Mouse (Mus musculus): ENCODE measurements around the gene Eif4g1. TPM values are rescaled to one million over a fixed set of nuclear protein-coding genes. Genes with fewer than 3 reads are reported as not detected.
"Not testable (repeated sequence)": the region's sequence is repeated elsewhere in the genome, so short reads cannot be mapped to it uniquely, and the experiment has no call there.

Gene Eif4g1
- polyA plus RNA-seq (2014; fragmentation: Nextera tagmentation; extraction: Ambion mirVana): 157 and 171 TPM in 2 replicates

GRCm38 (mm10) chr16:20668013-20668412 lies at the start of gene Eif4g1:
Eif4g1 (plus strand) TSS chr16:20668313.
- H3K27me3 ChIP-seq (replicated peaks; ENCODE audit: control insufficient read depth, insufficient read depth, low read length); H3K4me1 ChIP-seq (replicated peaks; ENCODE audit: control insufficient read depth, insufficient read depth, low read length); H3K9ac ChIP-seq (ENCODE audit: low read length); H3K4me2 ChIP-seq (ENCODE audit: low read length); H3K27ac ChIP-seq (ENCODE audit: low read depth); DNase-seq (ENCODE audit: low spot score); H3K4me3 ChIP-seq (ENCODE audit: low read depth, low read length); ATAC-seq (replicated peaks; ENCODE audit: low FRiP score, low TSS enrichment, low read depth); H3K9me3 ChIP-seq (ENCODE audit: control insufficient read depth, low read length): not testable (repeated sequence)
- peaks cover 14% of the 10 kb centered on the region for H3K36me3 ChIP-seq (ENCODE audit: control insufficient read depth, insufficient read depth, low read length)
- WGBS: 96% methylated on average over 3 of the region's 6 CpGs

- no peak overlapping the region for H3K27ac ChIP-seq (ENCODE audit: low read depth)
- peaks cover 12% of the 10 kb centered on the region for H3K4me1 ChIP-seq (replicated peaks; ENCODE audit: control insufficient read depth, insufficient read depth, low read length)
- peak; percentile 72 for DNase-seq (ENCODE audit: low spot score)
- H3K4me3 ChIP-seq (ENCODE audit: low read depth, low read length): peak overlapping the region; percentile 63
- H3K4me2 ChIP-seq (ENCODE audit: low read length): peak overlapping the region; percentile 98
- 0 out of 2 replicates have a peak, but pooled peaks cover 10% of the 10 kb centered on the region for H3K36me3 ChIP-seq (ENCODE audit: control insufficient read depth, insufficient read depth, low read length)
- H3K9ac ChIP-seq (ENCODE audit: low read length): no peak overlapping the region
- 2% methylated on average over 73 of the region's 83 CpGs for WGBS
- no peaks in the 10 kb centered on the region for H3K9me3 ChIP-seq (ENCODE audit: control insufficient read depth, low read length)
- peak; percentile 17; the same call in 1 of the 2 replicates for ATAC-seq (replicated peaks; ENCODE audit: low FRiP score, low TSS enrichment, low read depth)
- H3K27me3 ChIP-seq (replicated peaks; ENCODE audit: control insufficient read depth, insufficient read depth, low read length): peaks cover 35% of the 10 kb centered on the region
These were observed 48.3 kb upstream of the Eif4g1 start for GRCm38 (mm10) chr16:20619541-20620398.

- DNase-seq (ENCODE audit: low spot score) (no peak), ATAC-seq (replicated peaks; ENCODE audit: low FRiP score, low TSS enrichment, low read depth) (no peak)
These were observed 47.7 kb upstream of the Eif4g1 start for GRCm38 (mm10) chr16:20620399-20620735.

GRCm38 (mm10) chr16:20620751-20621190 lies 47.3 kb upstream of the Eif4g1 start:
- DNase-seq (ENCODE audit: low spot score): peak; percentile 76
- WGBS: under 1% methylated on average over 32 of the region's 32 CpGs
- Histone ChIP-seq H3K4me3 (ENCODE audit: low read depth, low read length) (peak overlapping the region; percentile 63), H3K27ac (ENCODE audit: low read depth) (no peak overlapping the region), H3K4me1 (replicated peaks; ENCODE audit: control insufficient read depth, insufficient read depth, low read length) (peaks cover 12% of the 10 kb centered on the region), H3K4me2 (ENCODE audit: low read length) (peak overlapping the region; percentile 98), H3K9me3 (ENCODE audit: control insufficient read depth, low read length) (no peaks in the 10 kb centered on the region), H3K27me3 (replicated peaks; ENCODE audit: control insufficient read depth, insufficient read depth, low read length) (peaks cover 35% of the 10 kb centered on the region), H3K9ac (ENCODE audit: low read length) (peak overlapping the region; percentile 57), H3K36me3 (ENCODE audit: control insufficient read depth, insufficient read depth, low read length) (0 out of 2 replicates have a peak, but pooled peaks cover 10% of the 10 kb centered on the region)
- ATAC-seq (replicated peaks; ENCODE audit: low FRiP score, low TSS enrichment, low read depth): no peak

More at GRCm38 (mm10) chr16:20620399-20620735, 47.7 kb upstream of the Eif4g1 start:
- under 1% methylated on average over 9 of the region's 9 CpGs for whole genome bisulfite sequencing
- peak overlapping the region; percentile 63 for H3K4me3 ChIP-seq (ENCODE audit: low read depth, low read length)
- H3K36me3 ChIP-seq (ENCODE audit: control insufficient read depth, insufficient read depth, low read length): 0 out of 2 replicates have a peak, but pooled peaks cover 10% of the 10 kb centered on the region
- peaks cover 12% of the 10 kb centered on the region for H3K4me1 ChIP-seq (replicated peaks; ENCODE audit: control insufficient read depth, insufficient read depth, low read length)
- H3K9ac ChIP-seq (ENCODE audit: low read length): no peak overlapping the region
- peak overlapping the region; percentile 98 for H3K4me2 ChIP-seq (ENCODE audit: low read length)
- peaks cover 35% of the 10 kb centered on the region for H3K27me3 ChIP-seq (replicated peaks; ENCODE audit: control insufficient read depth, insufficient read depth, low read length)
- H3K9me3 ChIP-seq (ENCODE audit: control insufficient read depth, low read length): no peaks in the 10 kb centered on the region
- no peak overlapping the region for H3K27ac ChIP-seq (ENCODE audit: low read depth)

GRCm38 (mm10) chr16:20621191-20621990 lies 46.7 kb upstream of the Eif4g1 start, which contains the start of gene Camk2n2:
Camk2n2 (minus strand) TSS chr16:20621287.
- peaks cover 35% of the 10 kb centered on the region for H3K27me3 ChIP-seq (replicated peaks; ENCODE audit: control insufficient read depth, insufficient read depth, low read length)
- peak; percentile 50 for ATAC-seq (replicated peaks; ENCODE audit: low FRiP score, low TSS enrichment, low read depth)
- H3K4me3 ChIP-seq (ENCODE audit: low read depth, low read length): peak within 1 kb of the TSS; percentile 63
- peak within 1 kb of the TSS; percentile 57 for H3K9ac ChIP-seq (ENCODE audit: low read length)
- WGBS: under 1% methylated on average over 64 of the region's 92 CpGs
- peak within 1 kb of the TSS; percentile 98 for H3K4me2 ChIP-seq (ENCODE audit: low read length)
- peaks cover 12% of the 10 kb centered on the region for H3K4me1 ChIP-seq (replicated peaks; ENCODE audit: control insufficient read depth, insufficient read depth, low read length)
- H3K9me3 ChIP-seq (ENCODE audit: control insufficient read depth, low read length): no peaks in the 10 kb centered on the region
- DNase-seq (ENCODE audit: low spot score): peak; percentile 72
- H3K27ac ChIP-seq (ENCODE audit: low read depth): peak within 1 kb of the TSS; percentile 22; the same call in 1 of the 2 replicates
- H3K36me3 ChIP-seq (ENCODE audit: control insufficient read depth, insufficient read depth, low read length): 0 out of 2 replicates have a peak, but pooled peaks cover 10% of the 10 kb centered on the region

GRCm38 (mm10) chr16:20621991-20622685 lies 46.0 kb upstream of the Eif4g1 start:
- Histone ChIP-seq H3K27ac (ENCODE audit: low read depth) (peak overlapping the region; percentile 22; the same call in 1 of the 2 replicates), H3K27me3 (replicated peaks; ENCODE audit: control insufficient read depth, insufficient read depth, low read length) (peaks cover 35% of the 10 kb centered on the region), H3K9ac (ENCODE audit: low read length) (peak overlapping the region; percentile 57), H3K9me3 (ENCODE audit: control insufficient read depth, low read length) (no peaks in the 10 kb centered on the region), H3K36me3 (ENCODE audit: control insufficient read depth, insufficient read depth, low read length) (0 out of 2 replicates have a peak, but pooled peaks cover 10% of the 10 kb centered on the region), H3K4me1 (replicated peaks; ENCODE audit: control insufficient read depth, insufficient read depth, low read length) (peaks cover 12% of the 10 kb centered on the region), H3K4me2 (ENCODE audit: low read length) (peak overlapping the region; percentile 98), H3K4me3 (ENCODE audit: low read depth, low read length) (peak overlapping the region; percentile 63)
- DNase-seq (ENCODE audit: low spot score) (peak; percentile 81), ATAC-seq (replicated peaks; ENCODE audit: low FRiP score, low TSS enrichment, low read depth) (peak; percentile 71)
- WGBS: 0% methylated on average over 35 of the region's 37 CpGs

- Histone ChIP-seq H3K9ac (ENCODE audit: low read length) (no peak overlapping the region), H3K4me3 (ENCODE audit: low read depth, low read length) (no peak overlapping the region), H3K36me3 (ENCODE audit: control insufficient read depth, insufficient read depth, low read length) (0 out of 2 replicates have a peak, but pooled peaks cover 7% of the 10 kb centered on the region), H3K4me1 (replicated peaks; ENCODE audit: control insufficient read depth, insufficient read depth, low read length) (peaks cover 12% of the 10 kb centered on the region), H3K27ac (ENCODE audit: low read depth) (no peak overlapping the region), H3K9me3 (ENCODE audit: control insufficient read depth, low read length) (no peaks in the 10 kb centered on the region), H3K27me3 (replicated peaks; ENCODE audit: control insufficient read depth, insufficient read depth, low read length) (peaks cover 35% of the 10 kb centered on the region), H3K4me2 (ENCODE audit: low read length) (no peak overlapping the region)
- ATAC-seq (replicated peaks; ENCODE audit: low FRiP score, low TSS enrichment, low read depth) (no peak), DNase-seq (ENCODE audit: low spot score) (no peak)
- 65% methylated on average over 2 of the region's 2 CpGs for WGBS
These were observed 44.9 kb upstream of the Eif4g1 start for GRCm38 (mm10) chr16:20623211-20623610.
